Mouse (Mus musculus): Measurements from ENCODE around the gene Vmn1r230. TPM values are rescaled to one million over a fixed set of nuclear protein-coding genes. Genes with fewer than 3 reads are reported as not detected.

Vmn1r230 gene
- not detected in 2 replicates for polyA plus RNA-seq (2012; rRNA removed)

DNA sequence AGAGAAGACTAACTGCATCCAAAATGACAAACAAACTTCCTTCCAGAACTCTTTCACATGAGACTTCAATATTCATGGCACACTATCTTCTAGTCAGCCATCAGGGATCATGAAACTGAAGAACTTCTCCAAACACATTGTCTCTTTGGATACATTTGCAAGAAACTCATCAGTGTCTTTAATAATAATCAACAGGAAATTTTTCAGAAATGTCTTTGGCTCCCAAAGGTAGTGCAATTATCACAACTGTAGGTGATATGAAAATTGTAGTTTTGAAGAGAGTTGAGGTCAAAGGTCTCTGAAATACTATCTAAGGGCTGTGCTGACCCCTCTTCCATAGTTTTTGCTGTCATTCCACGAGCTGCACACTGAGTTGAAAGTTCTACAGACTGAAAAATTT, at the start of gene Vmn1r230:
Gene Vmn1r230, plus strand, starts transcription at position 301 of the 400 bp plus-strand sequence.
- no peak for DNase-seq (ENCODE audit: low spot score)

DNA sequence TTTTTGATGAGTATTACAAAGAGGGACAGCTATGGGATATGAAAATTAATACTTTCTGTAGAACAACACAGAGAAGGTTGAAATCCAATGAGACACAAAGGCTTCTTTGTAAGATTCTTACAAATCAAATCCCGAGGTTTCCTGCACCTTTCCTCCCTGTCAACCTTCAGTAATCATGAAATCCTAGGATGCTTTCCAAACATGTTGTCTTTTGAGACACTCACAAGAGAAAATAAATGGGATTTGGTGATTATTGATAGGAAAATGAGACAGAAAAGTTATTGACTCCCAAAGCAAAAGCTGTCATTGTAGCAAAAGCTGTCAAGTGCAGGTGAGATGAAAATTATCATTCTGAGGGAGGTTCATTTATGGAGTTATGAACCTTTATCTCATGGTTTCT, 29.0 kb upstream of the Vmn1r230 start, which contains the start of gene Vmn1r229:
Gene Vmn1r229, plus strand, starts transcription at position 301 of the 400 bp plus-strand sequence.
- DNase-seq (ENCODE audit: low spot score), result no peak

Other genes starting within 250 kb of the Vmn1r230 start
- not detected in 2 replicates for gene Vmn2r110, start 244.0 kb upstream of the Vmn1r230 start, polyA plus RNA-seq (2012; rRNA removed)
- gene Fpr-rs3, start 215.6 kb upstream of the Vmn1r230 start, polyA plus RNA-seq (2012; rRNA removed), result not detected in 2 replicates
- not detected in 2 replicates for gene Vmn1r226, start 157.6 kb upstream of the Vmn1r230 start, polyA plus RNA-seq (2012; rRNA removed)
- not detected in 2 replicates for gene Vmn1r227, start 110.6 kb upstream of the Vmn1r230 start, polyA plus RNA-seq (2012; rRNA removed)
- gene Vmn1r228, start 54.3 kb upstream of the Vmn1r230 start, polyA plus RNA-seq (2012; rRNA removed), result not detected in 2 replicates
- not detected in 2 replicates for gene Vmn1r229, start 28.9 kb upstream of the Vmn1r230 start, polyA plus RNA-seq (2012; rRNA removed)
- gene Vmn1r231, start 64.6 kb downstream of the Vmn1r230 start, polyA plus RNA-seq (2012; rRNA removed), result not detected in 2 replicates
- not detected in 2 replicates for gene Vmn1r232, start 79.3 kb downstream of the Vmn1r230 start, polyA plus RNA-seq (2012; rRNA removed)
- gene Ppp2r1a, start 104.9 kb downstream of the Vmn1r230 start, polyA plus RNA-seq (2012; rRNA removed), result 186 and 228 TPM in 2 replicates
- not detected in 2 replicates for gene Vmn1r233, start 156.0 kb downstream of the Vmn1r230 start, polyA plus RNA-seq (2012; rRNA removed)
- 14.3 and 16.8 TPM in 2 replicates for gene Zfp160, start 168.5 kb downstream of the Vmn1r230 start, polyA plus RNA-seq (2012; rRNA removed)

All from urinary bladder, adult 2 months (tissue).